Mouse (Mus musculus): Measurements from ENCODE around the gene Trim12c.
"Not testable (repeated sequence)": the region's sequence is repeated elsewhere in the genome, so short reads cannot be mapped to it uniquely, and the experiment has no call there.

Gene Trim12c

DNA sequence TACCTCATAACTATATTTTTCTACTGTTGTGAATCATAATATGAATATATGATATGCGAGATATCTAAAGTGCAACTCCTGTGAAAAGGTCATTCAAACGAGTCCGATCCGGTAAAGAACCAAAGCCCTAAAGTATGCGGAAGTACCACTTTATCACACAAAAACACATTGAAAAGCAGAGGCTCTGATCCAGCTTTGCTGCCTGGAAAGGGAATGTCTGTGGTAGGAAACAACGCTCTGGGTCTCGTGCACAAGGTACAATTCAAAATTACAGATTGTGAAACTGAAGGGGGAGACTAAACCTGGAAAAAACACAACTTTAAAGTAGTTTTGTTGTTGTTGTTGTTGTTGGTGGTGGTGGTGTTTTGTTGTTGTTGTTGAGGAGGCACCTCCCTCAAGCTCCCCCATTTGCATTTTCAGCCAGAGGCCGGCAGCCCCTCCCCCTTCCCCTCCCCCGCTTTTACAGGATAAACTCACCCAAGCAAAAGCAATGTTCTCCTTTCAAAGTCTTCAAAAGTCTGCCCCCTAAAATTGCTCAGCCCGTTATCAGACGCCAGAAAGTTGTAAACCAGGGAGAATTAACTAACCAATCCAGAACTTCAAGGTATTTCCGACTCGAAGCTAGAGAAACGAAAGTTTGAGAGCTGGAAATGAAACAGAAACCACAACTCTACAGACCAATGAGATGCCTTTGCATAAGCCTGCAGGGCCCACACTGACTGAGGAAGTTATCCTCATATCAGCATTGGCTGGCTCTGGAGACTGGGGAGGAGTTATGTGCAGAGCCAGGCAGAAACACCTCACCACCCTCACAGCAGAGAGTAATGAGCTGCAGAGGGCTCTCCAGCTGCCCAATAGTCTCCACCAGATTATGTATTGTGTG is at the start of gene Trim12c:
Gene Trim12c, minus strand, starts transcription at position 646 of the 883 bp plus-strand sequence.
- peak; percentile 74 to 85 for DNase-seq

- peak in 1 of 2 experiments; percentile 7 for DNase-seq
These were observed 48.0 kb upstream of the Trim12c start for GRCm38 (mm10) chr7:104401140-104401539.

GRCm38 (mm10) chr7:104400698-104401097 is 47.5 kb upstream of the Trim12c start, which contains the start of gene Trim30c:
TSS of gene Trim30c (minus strand) at chr7:104400837.
- no peak for DNase-seq

DNA sequence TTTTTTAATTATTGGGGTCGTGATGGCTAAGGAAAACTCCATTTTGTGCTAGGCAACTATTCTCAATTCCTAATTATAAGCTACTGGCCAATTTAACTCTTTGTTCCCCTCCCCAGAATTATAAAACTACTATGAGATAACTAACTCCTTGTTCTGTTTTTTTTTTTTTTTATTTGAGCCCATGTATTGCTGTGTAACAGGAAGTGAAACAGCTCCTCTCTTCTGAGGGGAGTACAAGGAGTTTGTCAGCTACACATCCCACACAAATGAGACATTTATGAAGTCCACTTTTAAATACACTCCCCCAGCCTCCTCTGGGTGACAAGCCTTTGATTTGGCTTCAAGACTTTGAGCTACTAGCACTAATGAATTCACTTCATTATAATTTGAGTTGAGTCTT is 45.3 kb upstream of the Trim12c start:
- no peak for DNase-seq

- DNase-seq = peak; percentile 3 to 15
These were observed 16.7 kb upstream of the Trim12c start, which contains the start of gene Trim30b for GRCm38 (mm10) chr7:104369736-104370414. TSS of gene Trim30b (minus strand) at chr7:104369884.

- DNase-seq = no peak
These were observed 13.2 kb upstream of the Trim12c start for GRCm38 (mm10) chr7:104366339-104366738.

DNA sequence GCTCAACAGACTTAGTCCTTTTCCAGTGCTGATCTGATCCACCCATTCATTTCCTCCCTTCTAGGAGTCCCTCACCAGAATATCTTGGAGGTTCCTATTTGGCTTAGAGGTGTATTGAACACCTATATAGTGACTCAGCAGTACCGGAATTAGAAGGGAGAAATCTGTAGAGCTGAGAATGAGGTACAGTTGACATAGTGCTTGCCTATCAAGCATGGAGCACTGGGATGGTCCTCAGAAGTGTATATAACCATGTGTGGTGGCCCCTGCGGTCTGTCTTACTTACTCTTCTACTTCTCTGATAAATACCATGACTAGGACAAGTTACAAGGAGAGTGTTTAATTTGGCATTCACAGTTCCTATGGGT is 422 bp upstream of the Trim12c start:
- peak in 1 of 2 experiments; percentile 1 for DNase-seq

DNA sequence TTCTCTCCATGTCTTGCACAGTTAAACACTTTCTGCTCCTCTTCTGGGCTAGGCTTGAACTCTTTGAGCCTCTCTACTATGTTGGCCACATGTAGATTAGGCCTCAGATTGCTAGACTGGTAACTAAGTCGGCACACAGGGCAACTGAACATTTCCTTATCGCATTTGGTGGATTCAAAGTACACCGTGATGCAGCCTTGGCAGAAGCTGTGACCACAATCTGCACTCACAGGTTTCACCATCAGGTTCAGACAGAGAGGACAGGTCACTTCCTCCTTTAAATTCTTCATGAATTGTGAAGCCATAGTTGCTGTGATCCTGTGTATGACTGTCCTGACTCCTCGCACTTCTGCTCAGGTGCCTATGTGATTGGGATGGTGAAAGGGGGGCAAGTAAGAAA is 5.1 kb downstream of the Trim12c start:
- DNase-seq = not testable (repeated sequence)

GRCm38 (mm10) chr7:104340744-104341143 is 12.4 kb downstream of the Trim12c start:
- not testable (repeated sequence) for DNase-seq

DNA sequence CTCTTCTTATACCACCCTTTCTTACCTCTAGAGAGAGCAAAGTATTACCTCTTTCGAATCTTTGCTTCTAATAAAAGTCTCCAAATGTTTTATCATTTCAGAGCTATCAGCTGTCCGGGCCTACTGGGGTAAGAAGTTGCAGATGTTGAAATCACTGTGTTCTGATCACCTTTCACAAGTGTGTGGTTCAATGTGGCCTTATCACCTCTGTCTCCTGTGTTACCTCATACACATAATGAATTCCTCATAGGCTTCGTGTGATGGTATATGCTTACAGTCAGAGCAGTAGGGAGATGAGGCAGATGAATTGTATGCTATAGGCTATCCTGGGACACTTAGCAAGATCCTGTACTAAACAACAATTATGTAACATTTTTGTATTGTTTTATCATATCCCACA is 17.6 kb downstream of the Trim12c start:
- DNase-seq = not testable (repeated sequence)

DNA sequence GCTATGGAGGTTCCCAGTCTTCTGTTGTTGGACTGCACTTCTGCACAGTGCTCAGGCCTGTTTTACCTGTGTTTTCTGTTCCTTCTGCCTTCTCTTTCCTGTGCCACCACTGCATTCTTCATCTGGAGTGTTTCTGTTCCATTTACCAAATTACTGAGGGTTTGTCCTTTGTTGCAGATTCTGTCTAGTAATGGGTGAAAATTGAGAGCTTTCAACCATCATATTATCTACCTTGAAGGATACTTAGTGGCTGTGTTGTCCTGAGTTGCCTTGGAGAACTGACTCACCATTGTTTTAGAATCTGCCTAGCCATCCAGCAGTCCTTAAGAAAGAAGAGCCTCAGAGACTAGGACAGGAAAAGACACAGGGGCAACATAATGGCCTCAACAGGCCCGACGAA is 24.0 kb downstream of the Trim12c start, which contains the start of gene Trim34b:
Gene Trim34b, plus strand, starts transcription at position 301 of the 400 bp plus-strand sequence.
- not testable (repeated sequence) for DNase-seq

GRCm38 (mm10) chr7:104322028-104322427 is 31.1 kb downstream of the Trim12c start:
- DNase-seq = no peak

DNA sequence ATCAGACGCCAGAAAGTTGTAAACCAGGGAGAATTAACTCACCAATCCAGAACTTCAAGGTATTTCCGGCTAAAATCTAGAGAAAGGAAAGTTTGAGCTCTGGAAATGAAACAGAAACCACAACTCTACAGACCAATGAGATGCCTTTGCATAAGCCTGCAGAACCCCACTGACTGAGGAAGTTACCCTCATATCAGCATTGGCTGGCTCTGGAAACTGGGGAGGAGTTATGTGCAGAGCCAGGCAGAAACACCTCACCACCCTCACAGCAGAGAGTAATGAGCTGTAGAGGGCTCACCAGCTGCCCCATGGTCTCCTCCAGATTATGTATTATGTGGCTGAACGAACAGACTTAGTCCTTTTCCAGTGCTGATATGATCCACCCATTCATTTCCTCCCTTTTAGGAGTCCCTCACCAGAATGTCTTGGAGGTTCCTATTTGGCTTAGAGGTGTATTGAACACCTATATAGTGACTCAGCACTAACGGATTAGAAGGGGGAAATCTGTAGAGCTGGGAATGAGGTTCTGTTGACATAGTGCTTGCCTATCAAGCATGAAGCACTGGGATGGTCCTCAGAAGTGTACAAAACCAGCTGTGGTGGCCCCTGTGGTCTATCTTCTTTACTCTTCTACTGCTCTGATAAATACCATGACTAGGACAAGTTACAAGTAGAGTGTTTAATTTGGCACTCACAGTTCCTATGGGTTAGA is 37.6 kb downstream of the Trim12c start, which contains the start of gene Trim12a:
Gene Trim12a, minus strand, starts transcription at position 98 of the 712 bp plus-strand sequence.
- not testable (repeated sequence) for DNase-seq

DNA sequence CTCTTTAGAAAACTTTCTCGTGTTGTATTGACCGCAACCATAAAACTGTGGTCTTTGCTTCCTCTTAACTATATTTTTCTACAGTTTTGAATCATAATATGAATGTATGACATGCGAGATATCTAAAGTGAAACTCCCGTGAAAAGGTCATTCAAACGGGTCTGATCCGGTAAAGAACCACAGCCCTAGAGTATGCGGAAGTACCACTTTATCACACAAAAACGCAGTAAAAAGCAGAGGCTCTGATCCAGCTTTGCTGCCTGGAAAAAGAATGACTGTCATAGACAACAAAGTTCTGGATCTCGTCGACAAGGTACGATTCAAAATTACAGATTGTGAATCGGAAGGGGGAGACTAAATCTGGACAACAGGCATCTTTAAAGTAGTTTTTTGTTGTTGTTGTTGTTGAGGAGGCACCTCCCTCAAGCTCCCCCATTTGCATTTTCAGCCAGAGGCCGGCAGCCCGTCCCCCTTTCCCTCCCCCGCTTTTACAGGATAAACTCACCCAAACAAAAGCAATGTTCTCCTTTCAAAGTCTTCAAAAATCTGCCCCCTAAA is 38.3 kb downstream of the Trim12c start:
- DNase-seq = peak; percentile 1 to 2

- no peak for DNase-seq
These were observed 61.3 kb downstream of the Trim12c start for GRCm38 (mm10) chr7:104291638-104292400.

DNA sequence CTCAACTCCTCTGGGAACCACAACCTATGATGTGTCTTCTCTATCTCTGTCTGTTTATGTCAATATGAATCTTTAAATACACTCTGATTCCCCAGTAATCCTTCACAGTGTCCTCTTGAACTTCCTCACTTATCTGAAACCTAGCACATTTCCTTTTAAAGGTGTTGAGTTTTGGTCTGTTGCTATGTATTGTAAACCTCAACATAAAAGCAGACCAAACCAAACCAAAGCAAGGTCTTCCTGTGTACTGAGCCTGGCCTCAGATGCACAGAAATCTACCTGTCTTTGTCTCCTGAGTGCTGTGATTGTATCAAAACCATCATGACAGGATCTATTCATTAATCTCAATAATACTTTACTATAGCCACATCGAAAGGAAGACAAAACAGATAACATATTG is 62.5 kb downstream of the Trim12c start:
- no peak for DNase-seq

All from kidney, adult 8-10 months (tissue).